Mouse (Mus musculus) spleen, adult 2 months (tissue): ENCODE measurements around the gene Lrguk.

Experiments
- CTCF ChIP-seq: fragments of 200-500 bp; IDR thresholded peaks from 2 replicates; pipeline ENCODE4 v1.5.1; 2011; ENCODE audit warnings: mild to moderate bottlenecking, inconsistent platforms; ENCODE audit not compliant: insufficient read depth, insufficient read length, insufficient replicate concordance; ENCODE audit errors: extremely low read depth
- POLR2A ChIP-seq: fragments of 200-500 bp; IDR thresholded peaks from 2 replicates; pipeline ENCODE4 v1.6.1; 2011; ENCODE audit warnings: low read depth, low read length, inconsistent platforms

GRCm38 (mm10) chr6:34040624-34041235, 11.5 kb downstream of the Lrguk start:
- TF ChIP-seq CTCF (peak; percentile 71; the same call in 1 of the 2 replicates), POLR2A (no peak)
